Mouse (Mus musculus): ENCODE measurements around the gene BC049715.

DNA sequence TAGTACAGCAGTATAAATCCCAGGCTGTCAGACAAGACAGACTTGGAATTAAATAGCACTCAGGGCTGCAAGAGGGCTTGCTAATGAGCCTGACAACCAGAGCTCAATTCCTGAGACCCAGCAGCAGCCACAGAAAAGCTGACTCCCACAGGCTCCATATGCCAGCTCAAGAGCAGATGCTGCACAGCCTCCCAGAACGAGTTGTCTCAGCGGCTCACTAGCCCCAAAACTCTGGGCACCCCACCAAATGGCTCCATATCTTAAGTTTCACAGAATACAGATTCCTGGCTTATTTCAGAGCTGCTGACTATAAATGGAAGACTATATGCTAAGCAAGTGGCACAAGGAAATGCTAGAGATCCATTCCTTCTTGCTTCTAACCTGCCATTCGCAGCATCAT, 9.9 kb upstream of the BC049715 start:
- no peak for TF ChIP-seq GATA1 (IDR thresholded peaks at IDR 0.05; ENCODE audit: borderline replicate concordance, low read length)
- TF ChIP-seq FLI1 (IDR thresholded peaks at IDR 0.05; ENCODE audit: low read length) = no peak
